Mouse (Mus musculus): ENCODE data around the gene Edc3. TPM values are rescaled to one million over a fixed set of nuclear protein-coding genes. Genes with fewer than 3 reads are reported as not detected.
A peak's percentile ranks its signal among the peaks of the same experiment; 100 is the strongest.
"Not testable (repeated sequence)": the region's sequence is repeated elsewhere in the genome, so short reads cannot be mapped to it uniquely, and the experiment has no call there.

Edc3 gene
- total and polyA plus RNA-seq, 2 experiments from 2014 or later = 3.7 to 10.6 TPM

- DNase-seq (ENCODE audit: low spot score) = no peak
- Histone ChIP-seq H3K4me2 (ENCODE audit: low read depth, low read length) (no peak overlapping the region), H3K27ac (ENCODE audit: low read depth) (no peak overlapping the region), H3K9ac (replicated peaks; ENCODE audit: low read depth, low read length) (no peak overlapping the region), H3K36me3 (replicated peaks; ENCODE audit: control insufficient read depth, insufficient read depth, low read length) (no peaks in the 10 kb centered on the region), H3K27me3 (ENCODE audit: control insufficient read depth, insufficient read depth, low read length) (peaks cover 22% of the 10 kb centered on the region), H3K4me3 (ENCODE audit: low read depth, low read length) (no peak overlapping the region), H3K9me3 (replicated peaks; ENCODE audit: control insufficient read depth, low read length) (no peaks in the 10 kb centered on the region), H3K4me1 (ENCODE audit: control insufficient read depth, insufficient read depth) (0 out of 2 replicates have a peak, but pooled peaks cover 14% of the 10 kb centered on the region)
- 58% methylated on average over 1 of the region's 1 CpGs for WGBS
- ATAC-seq (ENCODE audit: insufficient read depth, low read depth) = no peak
- TF ChIP-seq EP300 (IDR thresholded peaks at IDR 0.05; ENCODE audit: low read depth) (no peak), CTCF (IDR thresholded peaks at IDR 0.05; ENCODE audit: low read depth) (no peak)
These were observed 9.7 kb upstream of the Edc3 start for GRCm38 (mm10) chr9:57698466-57699150.

DNA sequence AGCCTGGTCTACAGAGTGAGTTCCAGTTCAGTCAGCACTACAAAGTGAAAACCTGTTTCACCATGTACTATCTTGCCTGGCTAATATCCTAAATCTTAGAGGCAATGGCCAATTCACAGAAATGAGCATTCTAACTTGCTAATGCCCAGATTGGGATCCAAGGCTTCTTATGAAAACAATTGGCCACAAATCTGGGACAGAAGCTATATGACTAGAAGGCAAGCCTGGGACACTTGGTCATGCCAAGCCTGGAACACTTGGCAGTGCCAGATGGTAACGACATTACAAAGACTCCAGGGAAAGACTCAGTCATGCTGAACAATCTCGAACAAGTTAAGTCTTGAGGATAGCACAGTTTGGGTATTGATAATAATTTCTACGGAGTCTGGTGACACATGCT lies 1.8 kb upstream of the Edc3 start:
- no peak overlapping the region for H3K27ac ChIP-seq (ENCODE audit: low read depth)
- DNase-seq (ENCODE audit: low spot score) (no peak), ATAC-seq (ENCODE audit: insufficient read depth, low read depth) (no peak)
- TF ChIP-seq CTCF (IDR thresholded peaks at IDR 0.05; ENCODE audit: low read depth) (no peak), EP300 (IDR thresholded peaks at IDR 0.05; ENCODE audit: low read depth) (no peak)
- no peak overlapping the region for H3K9ac ChIP-seq (replicated peaks; ENCODE audit: low read depth, low read length)
- H3K4me2 ChIP-seq (ENCODE audit: low read depth, low read length) = no peak overlapping the region
- H3K27me3 ChIP-seq (ENCODE audit: control insufficient read depth, insufficient read depth, low read length) = no peaks in the 10 kb centered on the region
- no peaks in the 10 kb centered on the region for H3K36me3 ChIP-seq (replicated peaks; ENCODE audit: control insufficient read depth, insufficient read depth, low read length)
- peaks cover 4% of the 10 kb centered on the region; the same call in 1 of the 2 replicates for H3K9me3 ChIP-seq (replicated peaks; ENCODE audit: control insufficient read depth, low read length)
- H3K4me3 ChIP-seq (ENCODE audit: low read depth, low read length) = no peak overlapping the region
- peaks cover 4% of the 10 kb centered on the region for H3K4me1 ChIP-seq (ENCODE audit: control insufficient read depth, insufficient read depth)
- WGBS = 88% methylated on average over 3 of the region's 3 CpGs

DNA sequence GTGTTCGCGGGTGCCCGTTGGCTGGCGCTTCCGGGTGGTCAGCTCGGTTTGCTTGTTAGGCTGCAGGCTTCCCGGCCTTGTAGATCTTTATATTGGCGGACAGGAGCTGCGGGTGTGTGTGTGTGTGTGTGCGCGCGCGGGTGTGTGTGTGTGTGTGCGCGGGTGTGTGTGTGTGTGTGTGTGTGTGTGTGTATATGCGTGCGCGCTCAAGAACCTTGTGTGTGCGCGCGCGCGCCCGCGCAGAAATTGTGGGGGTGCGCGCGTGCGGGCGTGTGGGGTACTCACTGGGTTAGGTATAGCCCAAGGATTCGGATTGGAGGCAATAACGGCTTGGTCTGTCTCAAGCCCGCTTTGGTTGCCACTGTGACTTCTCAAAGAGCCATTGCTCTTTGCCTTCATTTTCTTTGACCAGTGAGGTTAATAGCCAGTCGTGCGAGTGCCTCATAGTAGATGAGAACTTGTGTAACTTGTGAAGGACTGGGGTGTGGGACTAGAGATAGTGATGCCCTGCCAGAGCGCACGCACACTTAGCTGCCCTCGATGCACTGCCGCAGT lies 457 bp downstream of the Edc3 start:
- H3K9me3 ChIP-seq (replicated peaks; ENCODE audit: control insufficient read depth, low read length) = peaks cover 4% of the 10 kb centered on the region; the same call in 1 of the 2 replicates
- H3K4me1 ChIP-seq (ENCODE audit: control insufficient read depth, insufficient read depth) = peaks cover 4% of the 10 kb centered on the region
- H3K27ac ChIP-seq (ENCODE audit: low read depth) = peak overlapping the region; percentile 91
- peak; percentile 63 for ATAC-seq (ENCODE audit: insufficient read depth, low read depth)
- H3K9ac ChIP-seq (replicated peaks; ENCODE audit: low read depth, low read length) = peak overlapping the region; percentile 96
- peak overlapping the region; percentile 85 for H3K4me3 ChIP-seq (ENCODE audit: low read depth, low read length)
- 2% methylated on average over 37 of the region's 39 CpGs for WGBS
- H3K4me2 ChIP-seq (ENCODE audit: low read depth, low read length) = peak overlapping the region; percentile 90
- TF ChIP-seq CTCF (IDR thresholded peaks at IDR 0.05; ENCODE audit: low read depth) = no peak
- TF ChIP-seq EP300 (IDR thresholded peaks at IDR 0.05; ENCODE audit: low read depth) = no peak
- peak; percentile 18 for DNase-seq (ENCODE audit: low spot score)
- H3K27me3 ChIP-seq (ENCODE audit: control insufficient read depth, insufficient read depth, low read length) = no peaks in the 10 kb centered on the region
- peaks cover 18% of the 10 kb centered on the region; the same call in 1 of the 2 replicates for H3K36me3 ChIP-seq (replicated peaks; ENCODE audit: control insufficient read depth, insufficient read depth, low read length)

GRCm38 (mm10) chr9:57710214-57710613 lies 1.9 kb downstream of the Edc3 start:
- peaks cover 28% of the 10 kb centered on the region for H3K36me3 ChIP-seq (replicated peaks; ENCODE audit: control insufficient read depth, insufficient read depth, low read length)
- H3K9me3 ChIP-seq (replicated peaks; ENCODE audit: control insufficient read depth, low read length); H3K4me3 ChIP-seq (ENCODE audit: low read depth, low read length); H3K27me3 ChIP-seq (ENCODE audit: control insufficient read depth, insufficient read depth, low read length); H3K9ac ChIP-seq (replicated peaks; ENCODE audit: low read depth, low read length); H3K4me1 ChIP-seq (ENCODE audit: control insufficient read depth, insufficient read depth); H3K4me2 ChIP-seq (ENCODE audit: low read depth, low read length); H3K27ac ChIP-seq (ENCODE audit: low read depth); ATAC-seq (ENCODE audit: insufficient read depth, low read depth); DNase-seq (ENCODE audit: low spot score): not testable (repeated sequence)
- WGBS = 93% methylated on average over 5 of the region's 5 CpGs

- Histone ChIP-seq H3K27me3 (ENCODE audit: control insufficient read depth, insufficient read depth, low read length) (no peaks in the 10 kb centered on the region), H3K36me3 (replicated peaks; ENCODE audit: control insufficient read depth, insufficient read depth, low read length) (peaks cover 48% of the 10 kb centered on the region), H3K4me1 (ENCODE audit: control insufficient read depth, insufficient read depth) (peaks cover 4% of the 10 kb centered on the region), H3K9ac (replicated peaks; ENCODE audit: low read depth, low read length) (no peak overlapping the region), H3K4me2 (ENCODE audit: low read depth, low read length) (no peak overlapping the region), H3K4me3 (ENCODE audit: low read depth, low read length) (no peak overlapping the region), H3K9me3 (replicated peaks; ENCODE audit: control insufficient read depth, low read length) (peaks cover 4% of the 10 kb centered on the region; the same call in 1 of the 2 replicates), H3K27ac (ENCODE audit: low read depth) (no peak overlapping the region)
- DNase-seq (ENCODE audit: low spot score) (no peak), ATAC-seq (ENCODE audit: insufficient read depth, low read depth) (no peak)
- 71% methylated on average over 2 of the region's 2 CpGs for WGBS
- TF ChIP-seq CTCF (IDR thresholded peaks at IDR 0.05; ENCODE audit: low read depth) (no peak), EP300 (IDR thresholded peaks at IDR 0.05; ENCODE audit: low read depth) (no peak)
These were observed 3.9 kb downstream of the Edc3 start for GRCm38 (mm10) chr9:57712194-57712593.

Measured in heart, postnatal 0 days (tissue).